Mouse (Mus musculus) limb, embryonic 10.5 days (tissue): Measurements from ENCODE around the gene Hebp1. TPM values are rescaled to one million over a fixed set of nuclear protein-coding genes. Genes with fewer than 3 reads are reported as not detected.

Source experiments
- DNase-seq: peaks from one replicate; pipeline ENCODE4 v3.0.0-alpha.2; 2017; ENCODE audit warnings: low spot score
- H3K27ac ChIP-seq: fragments of 300-500 bp; sonication (generic); 2 replicates; pipeline ENCODE4 v1.5.1; 2016; ENCODE audit warnings: mild to moderate bottlenecking
- H3K27me3 ChIP-seq: fragments of 300-500 bp; sonication (generic); 2 replicates; pipeline ENCODE4 v1.6.1; 2016; ENCODE audit warnings: low read depth, mild to moderate bottlenecking; ENCODE audit not compliant: poor library complexity, severe bottlenecking
- H3K36me3 ChIP-seq: fragments of 300-500 bp; sonication (generic); 2 replicates; pipeline ENCODE4 v1.6.1; 2016; ENCODE audit warnings: mild to moderate bottlenecking, moderate library complexity
- H3K4me1 ChIP-seq: fragments of 300-500 bp; sonication (generic); 2 replicates; pipeline ENCODE4 v1.6.1; 2016
- H3K4me3 ChIP-seq: fragments of 300-500 bp; sonication (generic); 2 replicates; pipeline ENCODE4 v1.5.1; 2016; ENCODE audit warnings: mild to moderate bottlenecking, moderate library complexity
- H3K9me3 ChIP-seq: fragments of 300-500 bp; sonication (generic); replicated peaks from 2 replicates; pipeline ENCODE4 v1.6.1; 2016; ENCODE audit warnings: mild to moderate bottlenecking
- WGBS: fragments of 180-500 bp; shearing (Covaris S2); methylation state at CpG from one replicate; pipeline ENCODE4 v1.1.7; 2016; 5-methylcytosine and 5-hydroxymethylcytosine counted together
- polyA plus RNA-seq: library from polyadenylated mRNA; unstranded; fragments of >200 nt; fragmentation: Nextera tagmentation; extraction: Ambion mirVana; gene quantifications from 2 replicates; pipeline ENCODE4 v1.2.1, GENCODE M21; 2016

The Hebp1 gene
- polyA plus RNA-seq, 1 experiment from 2014 or later = 4.3 TPM

GRCm38 (mm10) chr6:135089786-135090185 is 108.0 kb downstream of the Hebp1 start:
- Histone ChIP-seq H3K4me3 (no peak overlapping the region), H3K9me3 (no peaks in the 10 kb centered on the region)

GRCm38 (mm10) chr6:135087721-135088451 is 109.9 kb downstream of the Hebp1 start:
- DNase-seq = peak; percentile 90
- 31% methylated on average over 19 of the region's 19 CpGs for WGBS
- Histone ChIP-seq H3K4me1 (peaks cover 20% of the 10 kb centered on the region), H3K27ac (peak overlapping the region; percentile 59), H3K27me3 (no peaks in the 10 kb centered on the region; the same call in 1 of the 2 replicates), H3K36me3 (no peaks in the 10 kb centered on the region), H3K9me3 (no peaks in the 10 kb centered on the region), H3K4me3 (peak overlapping the region; percentile 34)

More at GRCm38 (mm10) chr6:135089786-135090185, 108.0 kb downstream of the Hebp1 start:
- no peaks in the 10 kb centered on the region; the same call in 1 of the 2 replicates for H3K27me3 ChIP-seq
- H3K27ac ChIP-seq = no peak overlapping the region
- H3K36me3 ChIP-seq = no peaks in the 10 kb centered on the region
- H3K4me1 ChIP-seq = peaks cover 20% of the 10 kb centered on the region
- no peak for DNase-seq
- WGBS = 16% methylated on average over 8 of the region's 8 CpGs

Other genes starting within 250 kb of the Hebp1 start
- gene Apold1, start 216.3 kb downstream of the Hebp1 start, polyA plus RNA-seq = 2.4 and 3.1 TPM in 2 replicates
- gene Ddx47, start 186.4 kb downstream of the Hebp1 start, polyA plus RNA-seq = 129 and 134 TPM in 2 replicates
- gene Gprc5a, start 132.4 kb downstream of the Hebp1 start, polyA plus RNA-seq = 1.4 and 1.9 TPM in 2 replicates
- gene Gprc5d, start 79.7 kb downstream of the Hebp1 start, polyA plus RNA-seq = not detected in 2 replicates
- gene Fam234b, start within 50 bp of the Hebp1 start, polyA plus RNA-seq = 14.0 and 18.7 TPM in 2 replicates
- gene Gsg1, start 56.3 kb upstream of the Hebp1 start, polyA plus RNA-seq = 0.80 and 1.5 TPM in 2 replicates
- gene Pbp2, start 112.4 kb upstream of the Hebp1 start, polyA plus RNA-seq = 0.11 and 0.19 TPM in 2 replicates
- 5.0 and 9.0 TPM in 2 replicates for gene Emp1, start 164.5 kb upstream of the Hebp1 start, polyA plus RNA-seq